Mouse (Mus musculus) Muller cell, postnatal 12 days (primary cell): ENCODE results near the gene Grid2.

ENCODE experiments used
- DNase-seq: peaks from one replicate; pipeline ENCODE4 v3.0.0-alpha.2; 2015; ENCODE audit errors: inconsistent ontology term

The Grid2 gene

DNA sequence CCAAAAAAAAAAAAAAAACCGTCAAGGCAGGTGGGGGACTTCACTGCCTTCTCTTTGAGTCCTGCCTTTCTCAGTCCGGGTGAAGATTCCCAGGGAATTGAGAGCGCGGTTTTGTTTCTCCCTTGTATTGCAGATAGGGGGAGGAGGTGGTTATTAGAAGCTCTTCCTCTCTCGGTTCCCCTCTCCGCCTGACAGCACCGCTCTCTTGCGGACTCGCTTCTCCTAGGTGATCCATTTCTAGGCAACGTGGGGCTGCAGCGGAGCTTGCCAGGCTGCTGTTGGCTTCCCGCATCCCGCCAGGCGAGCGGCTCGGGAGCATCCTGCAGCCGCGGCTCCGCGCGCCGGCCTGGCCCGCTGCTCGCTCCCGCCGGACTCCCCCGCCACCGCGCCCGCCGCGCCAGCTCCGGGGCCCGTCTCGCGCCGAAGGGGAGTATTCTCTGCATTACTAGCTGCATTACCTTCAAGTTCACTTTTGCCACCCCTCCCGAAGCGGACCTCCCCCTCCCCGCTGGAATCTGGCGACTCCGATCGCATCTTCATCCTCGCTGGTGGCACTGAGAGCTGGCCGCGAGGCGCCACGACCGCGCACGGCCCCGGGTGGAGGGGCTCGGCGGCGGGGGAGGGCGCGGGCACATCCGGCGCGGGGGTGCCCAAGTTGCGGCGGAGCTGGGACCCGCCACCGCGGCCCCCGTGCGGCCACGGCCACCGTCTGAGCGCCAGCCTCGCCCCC, at the start of gene Grid2:
Grid2 (plus strand) TSS at position 51 of the 730 bp plus-strand sequence.
- peak; percentile 73 for DNase-seq

DNA sequence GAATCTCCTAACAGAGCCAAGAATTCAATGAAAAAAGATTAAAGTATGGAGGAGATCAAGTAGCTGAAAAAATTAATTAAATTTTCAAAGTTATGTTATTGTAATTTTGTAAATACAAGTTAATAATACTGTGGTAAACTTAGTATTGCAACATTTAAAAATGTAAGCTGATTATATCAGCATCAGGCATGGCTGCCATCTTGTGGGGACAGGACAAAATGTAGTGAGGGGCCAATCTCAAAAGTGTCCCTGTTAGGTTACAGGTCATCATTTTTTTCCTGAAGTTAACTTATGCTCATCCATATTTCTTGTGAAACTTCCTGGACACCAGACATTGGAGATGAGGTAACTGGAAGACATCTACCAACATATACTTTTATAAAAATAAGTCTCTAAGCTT, 4.9 kb upstream of the Grid2 start:
- no peak for DNase-seq

DNA sequence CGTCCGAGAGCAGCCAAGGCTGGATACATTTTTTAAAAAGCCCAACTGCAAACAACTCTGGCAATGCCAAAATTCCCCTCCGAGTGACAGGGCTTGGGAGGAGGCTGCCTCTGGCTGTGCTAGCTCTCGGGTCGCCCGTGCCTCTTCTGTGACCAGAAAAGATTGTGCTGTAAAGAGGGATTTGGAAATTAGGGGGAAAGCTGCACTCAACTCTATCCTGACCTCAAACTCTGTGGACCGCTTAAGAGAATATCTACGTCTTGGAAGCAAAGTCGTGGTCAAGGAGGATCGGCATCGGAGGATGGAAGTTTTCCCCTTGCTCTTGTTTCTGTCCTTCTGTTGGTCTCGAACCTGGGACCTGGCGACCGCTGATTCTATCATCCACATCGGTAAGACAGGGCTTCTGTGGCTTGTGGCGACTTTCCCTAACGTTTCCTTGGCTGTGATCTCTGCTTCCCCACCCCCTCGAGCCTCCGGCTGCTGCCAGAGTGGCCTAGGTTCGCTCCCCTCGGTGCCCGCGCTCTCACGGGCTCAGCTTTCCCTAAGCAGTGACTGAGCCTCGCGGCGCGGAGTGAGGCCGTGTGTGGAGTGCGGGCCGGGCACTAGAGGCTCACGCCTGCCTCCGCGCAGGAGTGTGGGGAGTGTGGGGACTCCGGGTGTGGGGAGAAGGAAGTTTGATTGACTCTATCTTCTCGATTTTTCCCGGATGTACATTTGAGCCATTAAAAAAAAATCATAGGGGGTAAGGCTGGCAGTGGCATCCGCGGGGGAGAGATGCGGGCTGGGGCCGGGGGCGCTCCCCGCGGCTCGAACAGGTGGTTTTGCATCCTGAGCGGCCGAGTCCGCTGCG, 1.1 kb downstream of the Grid2 start:
- peak; percentile 78 for DNase-seq

DNA sequence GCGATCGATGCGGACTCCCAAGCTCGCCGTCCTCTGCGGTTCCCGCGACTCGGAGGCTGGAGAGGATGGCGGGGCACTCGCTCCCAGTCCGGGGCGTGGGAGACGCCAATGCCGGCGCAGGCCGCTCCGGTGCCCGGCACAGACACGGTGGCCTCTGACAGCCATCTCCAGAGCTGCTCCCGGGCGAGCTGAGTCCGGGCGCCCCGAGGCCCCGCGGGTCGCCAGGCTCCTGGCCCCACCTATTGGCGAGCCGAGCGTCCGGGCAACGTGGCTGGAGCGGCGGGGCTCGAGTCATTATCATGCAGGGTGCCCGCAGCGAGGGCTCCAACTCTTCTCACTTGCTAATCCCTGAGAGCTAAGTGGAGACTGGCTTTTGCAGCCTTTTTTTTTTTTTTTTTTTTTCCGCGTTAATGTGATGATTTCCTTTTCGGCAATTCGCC, 1.8 kb downstream of the Grid2 start:
- DNase-seq = peak; percentile 82

DNA sequence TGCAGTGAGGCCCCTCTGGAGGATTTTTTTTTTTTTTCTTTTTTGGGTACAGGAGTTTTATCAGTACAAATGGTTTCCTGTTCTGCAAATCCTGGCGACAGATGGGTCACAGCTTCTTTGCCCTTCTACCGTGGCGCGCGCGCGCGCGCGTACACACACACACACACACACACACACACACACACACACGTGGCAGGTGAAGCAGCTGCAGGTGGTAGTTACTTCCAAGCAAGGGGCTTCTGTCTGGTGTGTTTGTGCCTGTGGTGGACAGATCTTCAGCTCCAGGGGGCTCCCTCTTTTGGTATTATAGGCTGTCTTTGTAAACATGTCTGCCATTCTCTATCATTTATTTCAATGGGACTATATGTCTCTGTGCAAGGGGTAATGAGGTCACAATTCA, 2.2 kb downstream of the Grid2 start:
- peak; percentile 48 for DNase-seq

DNA sequence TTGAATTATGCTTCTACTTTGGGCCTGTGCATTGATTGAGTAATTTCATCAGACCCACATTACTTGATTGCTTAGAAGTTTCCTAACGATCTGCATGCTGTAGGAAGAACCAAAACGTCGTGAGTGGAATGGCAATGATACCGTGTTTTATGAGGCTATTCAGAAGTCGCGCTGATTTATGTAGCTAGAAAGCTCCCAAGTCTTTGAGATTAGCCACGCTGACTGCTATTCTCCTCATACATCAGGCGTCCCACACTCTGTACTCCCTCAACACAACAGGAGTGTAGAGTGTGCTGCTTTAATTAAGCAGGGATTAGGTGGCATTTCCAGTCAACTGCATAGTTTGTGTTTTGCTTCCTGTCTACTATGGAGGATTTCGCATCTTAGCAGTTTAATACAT, 4.1 kb downstream of the Grid2 start:
- DNase-seq = peak; percentile 39

DNA sequence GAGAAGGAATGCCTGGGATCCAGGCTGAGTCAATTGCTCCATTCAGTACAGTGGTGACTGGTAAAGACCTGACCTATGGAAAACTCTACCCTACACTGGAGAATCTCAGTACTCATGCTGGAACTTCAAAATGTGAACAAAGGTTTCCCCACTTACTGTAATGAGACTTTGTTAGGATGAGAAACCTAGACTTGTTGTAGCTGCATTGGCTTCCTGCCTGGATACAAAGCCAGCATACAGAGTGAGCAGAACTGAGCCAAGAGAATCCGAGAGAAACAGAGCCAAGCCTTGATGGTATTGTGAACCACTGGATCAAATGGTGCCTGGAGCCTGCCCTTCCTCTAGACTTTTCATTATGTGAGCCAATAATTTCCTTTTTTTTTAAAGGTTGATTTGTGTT, 28.7 kb downstream of the Grid2 start:
- DNase-seq = peak; percentile 80

DNA sequence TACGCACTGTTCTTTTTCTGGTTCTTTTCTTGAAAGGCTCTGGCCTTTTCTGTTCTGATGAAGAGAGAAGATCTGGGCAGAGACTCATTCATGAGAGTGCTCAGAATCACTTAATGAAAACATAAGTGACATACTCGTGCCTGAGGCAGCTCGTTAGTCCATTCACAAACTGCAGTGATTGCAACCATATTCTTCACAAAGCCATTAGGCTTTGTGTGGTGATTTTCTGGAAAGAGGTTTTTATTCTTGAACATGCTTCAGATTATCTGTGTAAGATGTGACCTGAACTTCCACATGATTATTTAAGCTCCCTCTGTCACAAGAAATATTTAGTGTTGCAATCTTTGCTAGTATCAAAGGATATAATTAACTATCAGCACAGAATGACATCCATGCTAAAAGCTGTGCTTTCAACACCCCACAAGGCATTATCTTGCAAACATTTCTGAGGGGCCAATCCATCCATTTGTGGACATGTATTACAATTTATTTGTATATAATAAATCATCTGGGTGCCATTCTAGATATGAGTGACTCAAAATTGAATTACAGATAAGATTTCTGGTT, 86.8 kb downstream of the Grid2 start:
- DNase-seq = no peak

DNA sequence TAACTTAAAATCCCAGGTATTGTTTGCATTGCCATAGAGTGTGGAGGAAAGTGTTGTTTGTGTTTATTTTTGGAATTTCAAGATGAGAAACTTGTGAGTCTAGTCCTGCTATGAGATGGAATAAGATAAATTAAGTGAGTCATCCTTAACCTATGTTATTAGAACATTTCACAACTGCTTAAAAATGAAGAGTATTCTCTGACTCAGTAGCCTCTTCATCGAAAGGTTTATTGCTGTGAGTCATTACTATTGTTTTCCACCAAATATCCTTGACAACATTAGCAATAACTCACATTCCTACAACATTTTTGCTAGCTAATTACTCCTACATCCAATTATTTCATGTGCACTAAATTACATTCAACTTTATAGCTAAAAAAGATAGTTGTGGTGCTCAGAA, 91.3 kb downstream of the Grid2 start:
- peak; percentile 89 for DNase-seq

DNA sequence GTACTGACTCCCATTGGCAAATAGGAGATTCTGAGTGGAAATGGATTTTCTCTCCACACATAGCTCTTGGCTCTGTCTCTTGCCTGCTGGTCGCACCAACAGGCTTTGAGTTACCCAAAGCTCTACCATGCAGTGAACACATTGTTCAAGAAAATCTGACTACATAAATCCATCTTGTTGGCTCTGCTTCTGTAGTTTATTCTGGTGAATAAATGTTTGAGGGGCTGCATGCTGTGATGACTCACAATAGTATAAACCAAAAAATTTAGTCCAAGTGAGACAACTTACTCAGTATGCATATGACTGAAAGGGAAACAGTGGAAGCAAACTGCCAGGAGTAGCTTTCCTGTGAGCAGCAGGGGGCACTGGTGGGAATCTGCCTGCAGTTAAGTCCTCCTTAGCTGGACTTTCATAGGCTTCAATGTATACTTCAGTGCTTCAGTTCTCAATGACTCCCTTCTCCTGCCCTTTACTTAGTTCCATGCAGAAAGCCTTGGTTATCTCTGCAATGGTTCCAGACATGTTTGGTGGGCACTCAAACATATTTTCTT, 125.5 kb downstream of the Grid2 start:
- peak; percentile 69 for DNase-seq

DNA sequence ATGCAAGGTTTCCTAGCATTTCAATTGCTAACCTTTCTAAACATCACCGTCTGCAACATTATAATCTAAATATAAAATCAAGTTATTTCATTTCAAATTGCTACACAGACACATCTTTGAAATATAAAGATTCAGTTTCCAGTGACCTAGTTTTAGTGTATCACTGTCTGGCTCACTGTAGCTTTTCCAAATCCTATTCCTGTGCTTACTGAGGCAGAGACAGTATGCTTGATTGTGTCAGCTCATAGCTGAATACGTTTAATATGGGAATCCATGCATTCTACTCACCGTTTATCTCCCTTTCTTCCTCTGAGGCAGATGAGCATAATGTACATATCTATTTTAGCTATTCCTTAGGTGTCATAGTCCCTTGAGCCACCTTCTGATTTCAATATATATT, 146.0 kb downstream of the Grid2 start:
- no peak for DNase-seq

DNA sequence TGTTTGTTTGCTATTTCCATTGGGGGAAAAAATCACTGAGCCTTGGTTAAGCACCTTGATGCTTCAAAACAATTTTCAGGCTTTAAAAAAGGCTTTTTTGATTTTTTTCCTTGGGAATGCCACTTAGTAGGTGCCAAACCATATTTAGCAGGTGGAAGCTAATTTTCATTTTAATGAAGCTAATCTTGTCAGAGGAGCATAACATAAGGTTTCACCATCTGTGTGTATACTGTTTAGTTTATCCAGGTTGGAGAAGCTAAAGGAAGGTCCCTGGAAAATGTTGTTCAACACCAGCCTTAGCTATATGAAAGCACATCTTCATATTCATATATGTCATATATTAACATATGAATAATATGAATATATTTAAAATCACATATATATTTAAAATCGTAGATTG, 161.9 kb downstream of the Grid2 start:
- DNase-seq = no peak

DNA sequence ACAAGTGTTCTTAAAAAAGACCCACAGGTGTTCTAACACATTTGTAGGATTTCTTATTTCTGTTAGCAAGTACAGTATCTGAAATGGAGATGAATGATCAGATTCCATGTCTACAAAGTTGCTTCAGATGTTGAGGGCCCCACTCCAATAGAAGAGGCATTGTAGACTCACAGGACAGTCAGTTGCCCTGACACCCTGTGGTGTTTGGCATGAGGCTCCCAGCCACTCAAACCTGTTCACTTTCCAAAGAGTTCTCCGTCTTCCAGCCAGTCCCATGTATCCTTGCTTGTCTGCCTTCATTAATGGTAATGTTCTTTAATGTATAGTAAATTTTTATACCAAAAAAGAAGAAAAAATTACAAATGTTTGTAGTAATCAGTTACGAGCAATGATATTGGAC, 177.1 kb downstream of the Grid2 start:
- no peak for DNase-seq

DNA sequence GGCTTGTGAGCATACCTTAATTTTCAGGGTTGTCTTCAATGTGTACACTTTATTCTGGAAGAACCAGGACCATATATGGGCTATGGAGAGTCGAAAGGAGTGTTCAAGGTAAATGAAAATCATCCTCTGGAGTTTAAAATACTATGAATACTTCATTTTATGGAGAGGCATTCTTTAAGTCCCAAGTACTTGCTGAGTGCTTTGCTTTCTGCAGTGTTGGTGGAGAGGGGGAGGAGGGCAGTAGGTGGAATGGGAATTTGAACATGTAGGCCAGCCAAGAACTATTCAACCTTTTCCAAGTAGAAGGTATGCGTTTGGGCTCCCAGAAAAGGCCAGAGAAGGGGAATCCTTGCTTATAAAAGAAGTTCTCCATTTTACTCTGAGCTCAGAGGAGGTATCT, 192.5 kb downstream of the Grid2 start:
- peak; percentile 34 for DNase-seq

DNA sequence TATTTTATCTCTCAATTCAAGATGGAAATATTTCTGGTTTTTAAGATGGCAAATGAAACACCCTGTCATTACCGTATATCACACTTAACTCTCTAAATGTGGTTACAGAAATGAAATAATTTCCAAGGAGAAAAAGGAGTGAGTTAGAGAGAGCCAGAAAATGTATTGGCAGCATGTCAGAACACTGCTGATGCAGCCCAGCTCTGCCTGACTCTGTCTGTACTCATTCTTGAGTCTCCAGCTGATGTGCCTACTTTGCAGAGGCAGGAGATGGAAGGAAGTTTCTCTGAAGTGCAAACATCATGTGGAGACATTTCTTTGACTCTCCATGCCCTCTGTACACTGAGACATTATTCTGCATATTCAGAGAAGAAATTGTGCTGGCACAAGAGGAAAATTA, 226.5 kb downstream of the Grid2 start:
- peak; percentile 13 for DNase-seq

DNA sequence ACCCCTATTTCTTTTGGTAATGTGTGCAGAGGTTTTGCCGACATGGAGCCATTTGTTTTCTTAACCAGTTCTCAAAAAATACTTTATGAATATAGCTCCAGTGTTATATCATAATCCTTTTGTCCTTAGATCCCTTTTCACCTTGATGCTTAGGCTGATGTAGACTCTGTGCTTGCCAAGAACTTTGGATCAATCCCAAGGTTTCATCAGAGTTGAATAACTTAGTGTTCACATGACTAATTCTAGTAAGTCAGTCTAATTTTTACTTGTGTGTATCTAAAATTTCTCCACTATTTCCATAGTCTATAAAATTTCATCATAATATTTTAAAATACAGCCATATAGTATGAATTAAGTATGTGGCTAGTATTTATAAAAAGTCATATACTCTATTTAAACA, 259.3 kb downstream of the Grid2 start:
- DNase-seq = peak; percentile 60

DNA sequence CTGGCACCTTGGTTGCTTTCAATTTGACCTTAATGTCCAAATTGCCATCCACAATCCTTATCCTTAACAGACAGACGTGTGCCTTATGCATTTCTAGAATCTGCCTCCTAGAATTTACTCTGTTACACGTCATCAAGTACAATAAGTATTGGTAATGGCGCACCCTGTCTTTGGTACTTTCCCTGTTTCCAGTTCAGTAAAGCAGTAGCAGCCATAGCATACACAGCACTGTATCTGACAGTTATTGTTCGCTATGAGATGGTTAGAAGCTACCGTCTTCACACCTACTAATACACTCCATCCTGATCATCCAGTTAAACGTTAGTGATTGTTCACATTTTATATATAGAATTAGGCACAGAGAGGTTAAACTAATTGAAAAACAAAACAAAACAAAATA, 260.3 kb downstream of the Grid2 start:
- DNase-seq = no peak

DNA sequence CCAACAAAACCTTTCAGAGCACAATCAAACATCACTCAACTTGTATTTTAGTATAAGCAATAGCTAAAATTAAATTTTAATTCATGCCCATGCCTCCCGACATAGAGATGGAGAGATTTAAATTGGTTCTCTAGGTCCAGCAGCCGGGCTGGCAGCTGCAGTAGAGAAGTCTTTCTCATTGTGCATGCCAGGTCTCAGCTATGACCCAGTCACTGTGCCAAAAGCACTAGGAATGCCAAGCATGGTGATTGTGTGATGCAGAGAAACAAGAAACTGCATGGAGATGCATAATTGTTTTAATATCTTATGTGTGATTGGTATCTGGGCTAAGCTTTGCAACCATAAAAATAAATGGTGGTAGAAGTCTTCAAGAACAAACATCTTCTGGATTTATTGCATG, 276.1 kb downstream of the Grid2 start:
- peak; percentile 84 for DNase-seq

DNA sequence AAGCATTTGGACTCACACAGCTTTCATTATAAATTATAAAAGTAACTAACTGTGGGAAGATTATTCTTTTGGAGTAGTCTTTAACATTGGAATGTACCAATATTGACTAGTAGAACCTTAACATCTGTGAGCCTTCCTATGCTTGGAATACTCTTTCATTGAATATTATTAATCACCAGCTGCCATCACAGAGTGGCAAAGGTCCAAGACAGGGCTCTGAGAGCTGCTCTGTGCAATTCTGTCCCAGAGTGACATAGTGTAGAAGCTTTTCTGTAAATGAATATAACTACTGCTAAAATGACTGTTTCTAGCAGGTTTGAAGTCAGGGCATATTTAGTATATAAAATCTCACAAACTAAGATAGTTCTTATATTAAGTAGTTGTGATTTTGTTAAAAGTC, 277.2 kb downstream of the Grid2 start:
- no peak for DNase-seq

DNA sequence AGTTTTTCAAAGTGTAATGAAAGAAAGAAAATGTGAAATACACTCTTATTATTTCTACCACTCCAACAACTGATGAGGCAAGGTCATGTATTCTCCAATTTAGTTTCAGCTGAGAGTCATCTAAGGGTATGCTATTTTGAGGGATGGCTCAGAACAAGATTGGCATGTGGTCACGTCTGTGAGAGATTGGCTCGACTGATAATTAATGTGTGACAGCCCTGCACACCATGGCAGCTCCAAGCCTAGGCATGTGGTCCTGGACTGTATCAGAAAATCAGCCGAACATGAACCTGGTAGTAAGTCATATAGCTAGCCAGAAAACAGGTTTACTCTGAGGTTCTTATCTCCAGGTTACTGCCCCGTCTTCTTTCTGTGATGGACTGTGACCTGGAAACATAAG, 292.1 kb downstream of the Grid2 start:
- no peak for DNase-seq

DNA sequence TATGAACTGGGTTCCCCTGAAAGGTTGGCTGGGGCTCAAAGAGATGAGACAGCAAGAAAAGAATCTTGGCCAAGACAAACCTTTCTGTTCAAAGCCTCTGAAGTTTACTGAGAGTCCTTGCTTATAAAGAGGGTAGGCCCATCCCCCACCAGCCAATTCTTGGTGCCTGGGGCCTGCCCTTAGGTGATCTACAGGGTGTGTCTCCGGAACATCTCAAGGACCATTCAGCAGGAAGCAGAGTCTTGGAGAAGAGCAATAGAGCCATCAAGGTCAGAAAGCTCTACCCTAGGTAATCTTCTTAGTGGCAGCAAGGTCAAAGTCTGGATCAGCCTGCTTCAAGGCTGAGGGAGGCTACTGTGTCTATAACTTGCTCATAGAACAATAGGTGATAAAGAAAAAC, 313.1 kb downstream of the Grid2 start:
- peak; percentile 22 for DNase-seq

DNA sequence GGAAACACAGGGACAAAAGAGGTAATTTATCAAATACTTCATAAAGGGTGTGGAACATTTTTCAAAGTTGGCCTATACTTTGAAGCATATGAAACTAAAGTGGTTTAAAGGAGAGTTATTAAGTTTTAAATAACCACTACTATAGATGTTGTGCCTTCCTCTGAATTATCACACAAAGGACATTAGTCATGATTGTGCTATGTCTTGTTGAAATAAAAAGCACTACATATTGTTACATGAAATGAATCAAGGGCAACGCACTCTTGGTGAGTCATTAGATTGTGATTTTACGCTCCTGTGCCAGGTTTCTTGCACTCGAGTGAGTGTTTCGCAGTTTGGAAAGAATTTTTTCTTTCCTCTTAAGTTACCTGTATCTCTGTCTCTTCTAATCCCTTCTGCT, 335.0 kb downstream of the Grid2 start:
- DNase-seq = peak; percentile 65

DNA sequence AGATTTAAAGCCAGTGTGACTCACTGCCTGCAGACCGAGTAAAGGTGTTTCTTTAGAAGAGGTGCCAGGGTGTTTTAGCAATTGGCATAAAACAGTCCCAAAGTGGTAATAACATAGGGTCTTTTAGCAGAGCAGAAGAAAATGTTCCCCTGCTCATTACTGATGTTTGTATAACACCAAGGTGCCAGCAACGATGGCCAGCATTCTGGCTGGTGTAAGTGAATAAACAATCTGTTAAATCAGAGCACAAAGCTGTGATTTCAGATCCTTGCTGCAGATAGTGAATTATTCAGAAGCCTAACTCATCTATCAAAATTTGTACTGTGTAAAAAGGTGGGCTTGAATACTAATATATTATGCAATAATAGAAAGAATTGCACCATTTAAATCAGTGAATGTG, 353.9 kb downstream of the Grid2 start:
- no peak for DNase-seq
